Mouse (Mus musculus) MEL (cell line): ENCODE measurements at regions not wholly inside any gene's neighbourhood (a gene's known extent, or its start where the extent isn't known, plus 50 kb on each side); places are given as distances from the start of the nearest gene placed in this dataset.

Experiments used
- CTCF ChIP-seq, 3 experiments: IDR thresholded peaks in 2 of 3; conservative IDR thresholded peaks in 1 of 3; 2 replicates each; pipeline ENCODE4 v1.5.1; 2011 to 2012; ENCODE audit warnings: low read length in 3 of 3, low read depth in 2 of 3, mild to moderate bottlenecking in 2 of 3, improper control_type of control experiment in 1 of 3, inconsistent platforms in 1 of 3, mixed read lengths in 1 of 3, moderate library complexity in 1 of 3; ENCODE audit not compliant: control insufficient read depth in 1 of 3, insufficient read depth in 1 of 3, poor library complexity in 1 of 3, severe bottlenecking in 1 of 3
- ETS1 ChIP-seq: IDR thresholded peaks from 2 replicates; pipeline ENCODE4 v1.6.1; 2012; ENCODE audit warnings: low read depth, mild to moderate bottlenecking, inconsistent platforms, low read length, improper control_type of control experiment, moderate library complexity
- JUND ChIP-seq: IDR thresholded peaks from 2 replicates; pipeline ENCODE4 v1.6.1; 2011; ENCODE audit warnings: low read depth, mild to moderate bottlenecking, improper control_type of control experiment, low read length
- MXI1 ChIP-seq: IDR thresholded peaks from 2 replicates; pipeline ENCODE4 v1.6.1; 2011; ENCODE audit warnings: mild to moderate bottlenecking, low read depth, low read length, improper control_type of control experiment
- POLR2A ChIP-seq, 2 experiments: IDR thresholded peaks; 2 replicates each; pipeline ENCODE4 v1.6.1; 2011 to 2012; ENCODE audit warnings: low read length in 2 of 2, mild to moderate bottlenecking in 2 of 2, control low read depth in 1 of 2, improper control_type of control experiment in 1 of 2, low read depth in 1 of 2, moderate library complexity in 1 of 2; ENCODE audit not compliant: control insufficient read depth in 1 of 2, insufficient read depth in 1 of 2, poor library complexity in 1 of 2
- RCOR1 ChIP-seq: IDR thresholded peaks from 2 replicates; pipeline ENCODE4 v1.6.1; 2012; ENCODE audit warnings: low read depth, mild to moderate bottlenecking, inconsistent platforms, low read length, improper control_type of control experiment
- TAL1 ChIP-seq: IDR thresholded peaks from 2 replicates; pipeline ENCODE4 v1.6.1; 2012; ENCODE audit warnings: mild to moderate bottlenecking, inconsistent platforms, low read length, moderate library complexity, mixed read lengths

- TF ChIP-seq JUND (no peak), RCOR1 (no peak), TAL1 (no peak), MXI1 (no peak), CTCF (IDR thresholded peaks at IDR 0.05 in 2 of 3, conservative IDR thresholded peaks at IDR 0.05 in 1 of 3; ENCODE audit: control insufficient read depth in 1 of 3, insufficient read depth in 1 of 3, low read depth in 2 of 3, low read length in 3 of 3, poor library complexity in 1 of 3, severe bottlenecking in 1 of 3) (no peak), POLR2A (IDR thresholded peaks at IDR 0.05; ENCODE audit: control insufficient read depth in 1 of 2, insufficient read depth in 1 of 2, low read depth in 1 of 2, low read length in 2 of 2, poor library complexity in 1 of 2) (no peak), ETS1 (no peak)
Measured at GRCm38 (mm10) chr2:48432545-48432944, 381.4 kb upstream of the Acvr2a start.
